Mouse (Mus musculus) neutrophil, adult 5-6 weeks (primary cell): Measurements from ENCODE around the gene Ccr5. TPM values are rescaled to one million over a fixed set of nuclear protein-coding genes. Genes with fewer than 3 reads are reported as not detected.
"Not testable (repeated sequence)": the region's sequence is repeated elsewhere in the genome, so short reads cannot be mapped to it uniquely, and the experiment has no call there.

Source experiments
- ATAC-seq: fragments of 151-379, 151-347 bp; 2 replicates; pipeline ENCODE4 v1.8.0; 2017; ENCODE audit warnings: mild to moderate bottlenecking, moderate TSS enrichment; ENCODE audit not compliant: insufficient number of reproducible peaks, poor library complexity, low FRiP score, severe bottlenecking; ENCODE audit errors: extremely low read depth
- total RNA-seq: library from RNA; stranded (forward); fragments of 200-1000 nt; gene quantifications from 2 replicates; pipeline ENCODE4 v1.2.3, GENCODE M21; 2017

Ccr5 gene
- 0.70 and 1.5 TPM in 2 replicates for total RNA-seq

GRCm38 (mm10) chr9:124121387-124122184 is at the start of gene Ccr5:
Gene Ccr5, plus strand, starts transcription at chr9:124121543.
- ATAC-seq, result peak; percentile 69; the same call in 1 of the 2 replicates

GRCm38 (mm10) chr9:124079803-124080202 is 41.5 kb upstream of the Ccr5 start:
- ATAC-seq, result no peak

- not testable (repeated sequence) for ATAC-seq
Measured at GRCm38 (mm10) chr9:124080471-124080870, 40.9 kb upstream of the Ccr5 start.

GRCm38 (mm10) chr9:124090441-124090840 is 30.9 kb upstream of the Ccr5 start:
- ATAC-seq, result no peak

GRCm38 (mm10) chr9:124099127-124099526 is 22.2 kb upstream of the Ccr5 start:
- no peak for ATAC-seq

GRCm38 (mm10) chr9:124100357-124100756 is 21.0 kb upstream of the Ccr5 start:
- no peak for ATAC-seq

- no peak for ATAC-seq
Measured at GRCm38 (mm10) chr9:124101723-124102122, 19.6 kb upstream of the Ccr5 start, which contains the start of gene Ccr2. Gene Ccr2, plus strand, starts transcription at chr9:124101950.

GRCm38 (mm10) chr9:124103199-124103598 is 18.1 kb upstream of the Ccr5 start:
- no peak for ATAC-seq

- no peak for ATAC-seq
Measured at GRCm38 (mm10) chr9:124105196-124105595, 16.1 kb upstream of the Ccr5 start.

- 0 out of 2 replicates have a peak, but pooled peaks have one; percentile 53 for ATAC-seq
Measured at GRCm38 (mm10) chr9:124107232-124107631, 14.1 kb upstream of the Ccr5 start.

GRCm38 (mm10) chr9:124108356-124109127 is 12.8 kb upstream of the Ccr5 start:
- no peak for ATAC-seq

GRCm38 (mm10) chr9:124111997-124112396 is 9.3 kb upstream of the Ccr5 start:
- no peak for ATAC-seq

- ATAC-seq, result peak; percentile 61; the same call in 1 of the 2 replicates
Measured at GRCm38 (mm10) chr9:124112591-124113239, 8.6 kb upstream of the Ccr5 start.

GRCm38 (mm10) chr9:124113777-124114176 is 7.6 kb upstream of the Ccr5 start:
- ATAC-seq, result no peak

- peak; percentile 85 for ATAC-seq
Measured at GRCm38 (mm10) chr9:124118489-124118888, 2.9 kb upstream of the Ccr5 start.

- ATAC-seq, result no peak
Measured at GRCm38 (mm10) chr9:124125576-124125975, 4.2 kb downstream of the Ccr5 start.

- no peak for ATAC-seq
Measured at GRCm38 (mm10) chr9:124126373-124126772, 5.0 kb downstream of the Ccr5 start.

GRCm38 (mm10) chr9:124127412-124127811 is 6.1 kb downstream of the Ccr5 start:
- ATAC-seq, result no peak

GRCm38 (mm10) chr9:124128379-124128778 is 7.0 kb downstream of the Ccr5 start:
- peak; percentile 90; the same call in 1 of the 2 replicates for ATAC-seq
